Mouse (Mus musculus) testis, adult 2 months (tissue): ENCODE measurements around the gene Ncoa5.

Experiments used
- CTCF ChIP-seq: fragments of 200-500 bp; IDR thresholded peaks from 2 replicates; pipeline ENCODE4 v1.5.1; 2012; ENCODE audit warnings: low read depth, mild to moderate bottlenecking, inconsistent platforms, low read length, moderate library complexity; ENCODE audit not compliant: control insufficient read depth, insufficient read depth, insufficient replicate concordance
- POLR2A ChIP-seq: fragments of 200-500 bp; IDR thresholded peaks from 2 replicates; pipeline ENCODE4 v1.6.1; 2012; ENCODE audit warnings: low read depth, mild to moderate bottlenecking, inconsistent platforms, low read length, moderate library complexity; ENCODE audit not compliant: control insufficient read depth

DNA sequence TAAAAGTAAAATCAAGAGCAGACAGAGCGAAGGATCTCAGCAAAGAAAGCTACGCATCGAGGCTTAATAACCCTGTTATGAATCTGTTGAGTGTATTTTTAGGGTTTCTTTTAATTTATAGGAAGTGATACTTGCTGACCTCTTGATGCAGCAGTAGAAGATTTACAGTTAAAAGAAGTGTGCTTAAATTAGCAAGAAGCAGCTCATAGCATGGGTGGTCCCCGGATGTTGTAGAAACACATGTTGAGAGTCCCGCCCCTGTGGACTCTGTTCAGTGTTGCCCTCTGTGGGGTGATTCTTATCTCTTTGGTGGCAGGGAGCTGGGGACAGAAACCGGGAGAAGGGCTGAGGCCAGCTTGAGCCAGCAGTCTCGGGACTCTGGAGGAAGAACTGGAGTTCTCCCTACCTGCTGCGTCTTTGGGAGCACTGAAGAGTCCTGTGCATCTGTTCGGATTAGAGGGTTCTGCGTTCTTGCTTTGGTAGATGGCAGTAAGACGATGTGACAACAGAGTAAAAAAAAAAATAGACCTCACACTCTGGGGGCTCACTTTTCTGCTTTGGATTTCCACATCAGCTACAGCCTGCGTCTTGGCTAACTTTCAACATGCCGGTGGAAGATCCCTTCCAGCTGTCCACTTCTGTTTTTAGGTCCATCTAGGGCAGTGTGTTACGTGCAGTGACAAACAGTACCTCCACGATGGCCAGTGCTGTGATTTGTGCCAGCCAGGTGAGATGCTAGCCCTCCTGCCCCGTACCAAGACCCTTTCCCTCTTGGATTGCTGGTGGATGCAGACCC lies 27.2 kb upstream of the Ncoa5 start:
- TF ChIP-seq POLR2A (no peak), CTCF (no peak)
